10 mouse cellular contexts compared by ENCODE assay signal in genomic region chr1:151167297-151168047, GRCm38 (mm10). TPM values are rescaled to one million over a fixed set of nuclear protein-coding genes. Genes with fewer than 3 reads are reported as not detected.
DNase-seq lines count a peak whose midpoint lies in the region; ATAC-seq and TF ChIP-seq lines count a peak whose summit lies in the region.
"Had no signal": no experiment of that assay in that cellular context is flagged by ENCODE, and none has a peak within 500 bp of the region (broad histone marks: within the 10 kb centered on the region; RNA-seq: fewer than 3 reads in every experiment).

No protein-coding gene starts in this region.

- no peak overlapping the region; the same call in 1 of the 2 replicates for H3K9ac ChIP-seq in forebrain, postnatal 0 days
- H3K9ac ChIP-seq in limb, embryonic 11.5 days (ENCODE audit: low read length) = no peak overlapping the region
- no peak overlapping the region for H3K9ac ChIP-seq in neural tube, embryonic 14.5 days (replicated peaks; ENCODE audit: low read depth, low read length)

- no peak overlapping the region for H3K4me3 ChIP-seq in kidney, adult 2 months (ENCODE audit: insufficient read depth, low read depth, low read length)
- no peak overlapping the region for H3K4me3 ChIP-seq in forebrain, postnatal 0 days (ENCODE audit: low read depth, low read length)
- H3K4me3 ChIP-seq in limb, embryonic 11.5 days (ENCODE audit: low read depth, low read length) = no peak overlapping the region
- H3K4me3 ChIP-seq in neural tube, embryonic 14.5 days (ENCODE audit: low read depth, low read length) = no peak overlapping the region

- peaks cover 26% of the 10 kb centered on the region for H3K4me1 ChIP-seq in kidney, adult 2 months (ENCODE audit: control insufficient read depth, insufficient read depth, low read length)
- no peaks in the 10 kb centered on the region; the same call in 1 of the 2 replicates for H3K4me1 ChIP-seq in forebrain, postnatal 0 days (ENCODE audit: insufficient read depth)
- H3K4me1 ChIP-seq in limb, embryonic 11.5 days (ENCODE audit: control insufficient read depth, insufficient read depth, low read length) = 0 out of 2 replicates have a peak, but pooled peaks cover 3% of the 10 kb centered on the region
- H3K4me1 ChIP-seq in neural tube, embryonic 14.5 days (ENCODE audit: control insufficient read depth, insufficient read depth, low read length) = peaks cover 10% of the 10 kb centered on the region; the same call in 1 of the 2 replicates

- H3K27ac ChIP-seq in kidney, adult 2 months (ENCODE audit: insufficient read depth, low read depth, low read length) = peak overlapping the region; percentile 53
- H3K27ac ChIP-seq in forebrain, postnatal 0 days (ENCODE audit: low read depth, low read length) = no peak overlapping the region
- no peak overlapping the region for H3K27ac ChIP-seq in limb, embryonic 11.5 days (replicated peaks; ENCODE audit: low read depth, low read length)
- H3K27ac ChIP-seq in neural tube, embryonic 14.5 days (ENCODE audit: low read depth, low read length) = no peak overlapping the region

- DNase-seq in kidney, adult 2 months = peak; percentile 80
- DNase-seq in kidney, adult 18-20 months = no peak
- DNase-seq in forebrain, postnatal 0 days = peak; percentile 37
- DNase-seq in limb, embryonic 11.5 days (ENCODE audit: low spot score) = peak; percentile 25
- no peak for DNase-seq in adrenal gland, adult 8-10 months
- DNase-seq in urinary bladder, adult 18-20 months (ENCODE audit: low spot score in 2 of 2) = no peak
- no peak for DNase-seq in gastrocnemius, postnatal 10 days

- 32% methylated on average over 12 of the region's 12 CpGs for WGBS in kidney, adult 2 months
- WGBS in forebrain, postnatal 0 days = 11% methylated on average over 12 of the region's 12 CpGs
- 18% methylated on average over 12 of the region's 12 CpGs for WGBS in limb, embryonic 11.5 days
- 7% methylated on average over 12 of the region's 12 CpGs for WGBS in neural tube, embryonic 14.5 days

- H3K4me2 ChIP-seq in forebrain, postnatal 0 days (ENCODE audit: low read depth) = no peak overlapping the region
- H3K4me2 ChIP-seq in limb, embryonic 11.5 days (ENCODE audit: low read depth, severe bottlenecking) = no peak overlapping the region
- H3K4me2 ChIP-seq in neural tube, embryonic 14.5 days (ENCODE audit: low read depth, low read length) = no peak overlapping the region

- no peaks in the 10 kb centered on the region for H3K9me3 ChIP-seq in forebrain, postnatal 0 days (ENCODE audit: low read length)
- no peaks in the 10 kb centered on the region for H3K9me3 ChIP-seq in limb, embryonic 11.5 days (ENCODE audit: control insufficient read depth, low read length)
- H3K9me3 ChIP-seq in neural tube, embryonic 14.5 days (ENCODE audit: control insufficient read depth, low read length) = no peaks in the 10 kb centered on the region

- TF ChIP-seq CTCF in kidney, adult 2 months (conservative IDR thresholded peaks at IDR 0.05; ENCODE audit: insufficient read depth, insufficient read length, low read depth, low read length) = no peak
- no peak for TF ChIP-seq CTCF in forebrain, postnatal 0 days (IDR thresholded peaks at IDR 0.05; ENCODE audit: low read depth)

- no peaks in the 10 kb centered on the region for H3K36me3 ChIP-seq in kidney, adult 2 months (ENCODE audit: control insufficient read depth, insufficient read depth, low read length)
- H3K36me3 ChIP-seq in forebrain, postnatal 0 days (ENCODE audit: insufficient read depth) = no peaks in the 10 kb centered on the region
- no peaks in the 10 kb centered on the region for H3K36me3 ChIP-seq in limb, embryonic 11.5 days (ENCODE audit: control insufficient read depth, insufficient read depth, low read length)
- H3K36me3 ChIP-seq in neural tube, embryonic 14.5 days (ENCODE audit: control insufficient read depth, insufficient read depth, low read length) = no peaks in the 10 kb centered on the region

- TF ChIP-seq POLR2A in kidney, adult 2 months (IDR thresholded peaks at IDR 0.05; ENCODE audit: low read depth, low read length) = no peak

- no peaks in the 10 kb centered on the region for H3K27me3 ChIP-seq in kidney, adult 2 months (replicated peaks; ENCODE audit: control insufficient read depth, insufficient read depth, low read length)
- no peaks in the 10 kb centered on the region for H3K27me3 ChIP-seq in forebrain, postnatal 0 days (ENCODE audit: insufficient read depth, low read length)
- H3K27me3 ChIP-seq in limb, embryonic 11.5 days (ENCODE audit: control insufficient read depth, insufficient read depth, low read length) = no peaks in the 10 kb centered on the region
- H3K27me3 ChIP-seq in neural tube, embryonic 14.5 days (ENCODE audit: control insufficient read depth, insufficient read depth, low read length) = no peaks in the 10 kb centered on the region

- ATAC-seq in forebrain, postnatal 0 days = peak; percentile 75
- no peak for ATAC-seq in limb, embryonic 11.5 days (ENCODE audit: insufficient number of reproducible peaks, low FRiP score, low TSS enrichment, low read depth)
- peak; percentile 59; the same call in 1 of the 2 replicates for ATAC-seq in neural tube, embryonic 14.5 days (ENCODE audit: low read depth)

RNA-seq across cellular contexts. Expression of gene Gm47985, which starts 14.9 kb away (rescaled TPM):
- polyA plus RNA-seq in kidney, adult 2 months (2012; rRNA removed) = not detected in 2 replicates
- total RNA-seq in forebrain, postnatal 0 days (2014; rRNA removed) = not detected in 2 replicates
- polyA plus RNA-seq in forebrain, postnatal 0 days (2015; fragmentation: Nextera tagmentation; extraction: Ambion mirVana) = not detected in 2 replicates
- 0.44 and 0.57 TPM in 2 replicates for polyA plus RNA-seq in limb, embryonic 11.5 days (2014; fragmentation: Nextera tagmentation; extraction: Ambion mirVana)
- polyA plus RNA-seq in neural tube, embryonic 14.5 days (2014; fragmentation: Nextera tagmentation; extraction: Ambion mirVana) = not detected in 2 replicates
- not detected for total RNA-seq in adrenal gland, adult 8-10 months (2022)
- under 1 TPM in 1 of 2 experiments, not detected in 1; 0.16 TPM for total RNA-seq in gastrocnemius, postnatal 10 days (2021)

RNA-seq across cellular contexts. Expression of gene Gm8947, which starts 24.7 kb away (rescaled TPM):
- 0.31 and 0.54 TPM in 2 replicates for polyA plus RNA-seq in kidney, adult 2 months (2012; rRNA removed)
- total RNA-seq in forebrain, postnatal 0 days (2014; rRNA removed) = not detected in 2 replicates
- polyA plus RNA-seq in forebrain, postnatal 0 days (2015; fragmentation: Nextera tagmentation; extraction: Ambion mirVana) = not detected in 2 replicates
- 0.24 and 0.38 TPM in 2 replicates for polyA plus RNA-seq in limb, embryonic 11.5 days (2014; fragmentation: Nextera tagmentation; extraction: Ambion mirVana)
- not detected in 2 replicates for polyA plus RNA-seq in neural tube, embryonic 14.5 days (2014; fragmentation: Nextera tagmentation; extraction: Ambion mirVana)
- total RNA-seq in adrenal gland, adult 8-10 months (2022) = not detected
- not detected for total RNA-seq in gastrocnemius, postnatal 10 days (2021)
- total RNA-seq: layer of hippocampus, adult 8-10 months had no signal

RNA-seq across cellular contexts. Expression of gene Gm47995, which starts 30.8 kb away (rescaled TPM):
- not detected in 2 replicates for polyA plus RNA-seq in kidney, adult 2 months (2012; rRNA removed)
- not detected in 2 replicates for total RNA-seq in forebrain, postnatal 0 days (2014; rRNA removed)
- polyA plus RNA-seq in forebrain, postnatal 0 days (2015; fragmentation: Nextera tagmentation; extraction: Ambion mirVana) = not detected in 2 replicates
- not detected in 2 replicates for polyA plus RNA-seq in limb, embryonic 11.5 days (2014; fragmentation: Nextera tagmentation; extraction: Ambion mirVana)
- polyA plus RNA-seq in neural tube, embryonic 14.5 days (2014; fragmentation: Nextera tagmentation; extraction: Ambion mirVana) = not detected in 2 replicates
- not detected for total RNA-seq in adrenal gland, adult 8-10 months (2022)
- not detected for total RNA-seq in gastrocnemius, postnatal 10 days (2021)
- total RNA-seq: layer of hippocampus, adult 8-10 months had no signal

RNA-seq across cellular contexts. Expression of gene 3110040M04Rik, which starts 36.4 kb away (rescaled TPM):
- 0.13 and 0.19 TPM in 2 replicates for polyA plus RNA-seq in kidney, adult 2 months (2012; rRNA removed)
- total RNA-seq in forebrain, postnatal 0 days (2014; rRNA removed) = not detected in 2 replicates
- not detected in 2 replicates for polyA plus RNA-seq in forebrain, postnatal 0 days (2015; fragmentation: Nextera tagmentation; extraction: Ambion mirVana)
- 0.65 TPM in 1 of 2 replicates, not detected in the other for polyA plus RNA-seq in limb, embryonic 11.5 days (2014; fragmentation: Nextera tagmentation; extraction: Ambion mirVana)
- not detected in 2 replicates for polyA plus RNA-seq in neural tube, embryonic 14.5 days (2014; fragmentation: Nextera tagmentation; extraction: Ambion mirVana)
- not detected for total RNA-seq in adrenal gland, adult 8-10 months (2022)
- not detected for total RNA-seq in gastrocnemius, postnatal 10 days (2021)
- total RNA-seq: layer of hippocampus, adult 8-10 months had no signal
- polyA plus RNA-seq: C2C12 had no signal

RNA-seq across cellular contexts. Expression of gene Gm47996, which starts 42.5 kb away (rescaled TPM):
- not detected in 2 replicates for polyA plus RNA-seq in kidney, adult 2 months (2012; rRNA removed)
- not detected in 2 replicates for total RNA-seq in forebrain, postnatal 0 days (2014; rRNA removed)
- polyA plus RNA-seq in forebrain, postnatal 0 days (2015; fragmentation: Nextera tagmentation; extraction: Ambion mirVana) = not detected in 2 replicates
- 0.24 TPM in 1 of 2 replicates, not detected in the other for polyA plus RNA-seq in limb, embryonic 11.5 days (2014; fragmentation: Nextera tagmentation; extraction: Ambion mirVana)
- not detected in 2 replicates for polyA plus RNA-seq in neural tube, embryonic 14.5 days (2014; fragmentation: Nextera tagmentation; extraction: Ambion mirVana)
- not detected for total RNA-seq in adrenal gland, adult 8-10 months (2022)
- not detected for total RNA-seq in gastrocnemius, postnatal 10 days (2021)
- total RNA-seq: layer of hippocampus, adult 8-10 months had no signal
- polyA plus RNA-seq: C2C12 had no signal

Comparison
In these comparisons a context has a peak if more than half of its experiments do, and no peak if none do; other contexts are left out.
1. DNase-seq: peak in kidney, adult 2 months (single experiment), forebrain, postnatal 0 days (single experiment) and limb, embryonic 11.5 days (single experiment); none in kidney, adult 18-20 months (single experiment), adrenal gland, adult 8-10 months (single experiment), urinary bladder, adult 18-20 months (0 of 2) and gastrocnemius, postnatal 10 days (single experiment).